Mouse (Mus musculus): Measurements from ENCODE around the gene Olfr548-ps1.

DNA sequence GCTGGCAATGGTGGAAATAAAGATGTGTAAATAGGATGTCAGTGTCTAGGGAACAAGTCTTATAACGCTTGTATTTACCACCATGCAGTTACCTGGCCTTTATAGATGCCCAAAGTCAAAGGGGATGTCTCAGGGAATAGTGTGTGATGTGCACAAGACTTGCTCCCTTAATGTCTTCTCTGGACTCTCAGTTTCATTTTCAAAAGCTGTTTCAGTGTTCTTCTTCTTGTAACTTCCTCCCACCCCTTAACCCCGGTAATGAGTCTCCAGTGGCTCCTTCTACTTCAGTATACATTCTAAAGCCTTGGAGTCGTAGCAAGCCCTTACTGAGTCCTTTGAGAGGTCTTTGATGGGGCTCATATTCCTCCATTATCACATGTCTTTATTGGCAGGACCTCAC, 12.6 kb downstream of the Olfr548-ps1 start:
- TF ChIP-seq POLR2A (IDR thresholded peaks at IDR 0.05; ENCODE audit: borderline replicate concordance, extremely low read depth, insufficient read depth, insufficient read length, poor library complexity, severe bottlenecking) (no peak), CTCF (IDR thresholded peaks at IDR 0.05; ENCODE audit: borderline replicate concordance, extremely low read depth, insufficient read depth, insufficient read length) (no peak)
